Mouse (Mus musculus) bone marrow macrophage, adult 2 months (primary cell): Measurements from ENCODE around the gene Coro2a.

Source experiments
- CTCF ChIP-seq: IDR thresholded peaks from 2 replicates; pipeline ENCODE4 v1.5.1; 2012; ENCODE audit warnings: low read depth, mild to moderate bottlenecking, low read length, moderate library complexity
- POLR2A ChIP-seq: IDR thresholded peaks from 2 replicates; pipeline ENCODE4 v1.6.1; 2012; ENCODE audit warnings: mild to moderate bottlenecking, low read depth, low read length, borderline replicate concordance

DNA sequence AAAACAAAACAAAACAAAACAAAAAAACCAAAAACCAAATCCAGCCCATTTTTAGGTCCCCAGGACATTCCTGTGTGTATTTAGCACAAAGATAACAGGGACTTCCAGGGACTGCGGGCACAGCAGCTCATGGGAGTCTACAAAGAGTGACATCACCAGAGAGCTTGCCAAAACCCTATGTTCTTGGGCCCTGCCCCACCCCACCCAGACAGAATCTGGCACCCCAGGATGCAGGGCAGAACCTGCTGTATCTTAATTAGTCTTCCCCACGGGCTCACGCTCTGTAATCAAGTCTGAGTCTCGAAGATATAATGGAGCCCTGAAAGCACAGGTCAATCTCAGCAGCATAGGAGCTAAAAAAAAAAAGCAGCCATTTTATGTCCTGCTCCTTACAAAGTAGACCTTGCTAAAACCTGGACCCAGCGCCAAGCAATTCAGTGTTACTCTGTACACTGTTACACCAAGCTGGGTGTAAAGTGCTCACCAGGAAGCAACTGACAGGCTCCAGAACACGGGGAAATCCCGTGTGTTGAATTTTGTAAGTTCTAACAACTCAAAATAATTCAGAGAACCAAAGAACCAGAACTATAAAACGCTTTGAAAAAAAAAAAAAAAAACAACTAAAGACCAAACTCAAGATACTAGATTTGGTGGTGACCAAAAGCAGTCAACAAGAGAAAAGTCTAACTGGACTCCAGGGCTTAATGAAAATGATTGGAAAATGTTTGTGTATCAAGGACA lies 34.9 kb downstream of the Coro2a start:
- TF ChIP-seq CTCF (no peak), POLR2A (no peak)
